Mouse (Mus musculus): ENCODE results near the gene Sprr2b.
"Not testable (repeated sequence)": the region's sequence is repeated elsewhere in the genome, so short reads cannot be mapped to it uniquely, and the experiment has no call there.

The Sprr2b gene

GRCm38 (mm10) chr3:92316320-92316719, at the start of gene Sprr2b:
Gene Sprr2b (plus strand): TSS chr3:92316620.
- no peak for DNase-seq (ENCODE audit: extremely low spot score, low read depth, low spot score)

GRCm38 (mm10) chr3:92271414-92271985, 44.9 kb upstream of the Sprr2b start:
- DNase-seq (ENCODE audit: extremely low spot score, low read depth, low spot score): not testable (repeated sequence)

- not testable (repeated sequence) for DNase-seq (ENCODE audit: extremely low spot score, low read depth, low spot score)
Measured at GRCm38 (mm10) chr3:92273504-92273903, 42.9 kb upstream of the Sprr2b start.

GRCm38 (mm10) chr3:92274018-92274417, 42.4 kb upstream of the Sprr2b start:
- DNase-seq (ENCODE audit: extremely low spot score, low read depth, low spot score): not testable (repeated sequence)

- not testable (repeated sequence) for DNase-seq (ENCODE audit: extremely low spot score, low read depth, low spot score)
Measured at GRCm38 (mm10) chr3:92279663-92280062, 36.8 kb upstream of the Sprr2b start.

- not testable (repeated sequence) for DNase-seq (ENCODE audit: extremely low spot score, low read depth, low spot score)
Measured at GRCm38 (mm10) chr3:92280963-92281606, 35.3 kb upstream of the Sprr2b start.

- DNase-seq (ENCODE audit: extremely low spot score, low read depth, low spot score): not testable (repeated sequence)
Measured at GRCm38 (mm10) chr3:92285101-92285500, 31.3 kb upstream of the Sprr2b start, which contains the start of gene Sprr2a3. Gene Sprr2a3 (plus strand): TSS chr3:92285417.

- DNase-seq (ENCODE audit: extremely low spot score, low read depth, low spot score): not testable (repeated sequence)
Measured at GRCm38 (mm10) chr3:92288489-92288888, 27.9 kb upstream of the Sprr2b start.

GRCm38 (mm10) chr3:92307406-92307805, 9.0 kb upstream of the Sprr2b start:
- DNase-seq (ENCODE audit: extremely low spot score, low read depth, low spot score): no peak

GRCm38 (mm10) chr3:92317384-92317783, 964 bp downstream of the Sprr2b start:
- DNase-seq (ENCODE audit: extremely low spot score, low read depth, low spot score): no peak

- DNase-seq (ENCODE audit: extremely low spot score, low read depth, low spot score): no peak
Measured at GRCm38 (mm10) chr3:92336278-92336677, 19.9 kb downstream of the Sprr2b start.

GRCm38 (mm10) chr3:92338840-92339239, 22.4 kb downstream of the Sprr2b start, which contains the start of gene Sprr2d:
Gene Sprr2d (plus strand): TSS chr3:92339140.
- no peak for DNase-seq (ENCODE audit: extremely low spot score, low read depth, low spot score)

- no peak for DNase-seq (ENCODE audit: extremely low spot score, low read depth, low spot score)
Measured at GRCm38 (mm10) chr3:92351843-92352242, 35.4 kb downstream of the Sprr2b start, which contains the start of gene Sprr2e. Gene Sprr2e (plus strand): TSS chr3:92352143.

- DNase-seq (ENCODE audit: extremely low spot score, low read depth, low spot score): no peak
Measured at GRCm38 (mm10) chr3:92361619-92362018, 45.2 kb downstream of the Sprr2b start.

GRCm38 (mm10) chr3:92364887-92365286, 48.5 kb downstream of the Sprr2b start, which contains the start of gene Sprr2f:
Gene Sprr2f (plus strand): TSS chr3:92365187.
- DNase-seq (ENCODE audit: extremely low spot score, low read depth, low spot score): no peak

Measured in hindlimb bud, embryonic 11.5 days (tissue).